Mouse (Mus musculus): ENCODE measurements around the gene Sult2b1. TPM values are rescaled to one million over a fixed set of nuclear protein-coding genes. Genes with fewer than 3 reads are reported as not detected.

Gene Sult2b1
- not detected in 2 replicates for total RNA-seq (2015)
- total RNA-seq (2017): not detected in 2 replicates

DNA sequence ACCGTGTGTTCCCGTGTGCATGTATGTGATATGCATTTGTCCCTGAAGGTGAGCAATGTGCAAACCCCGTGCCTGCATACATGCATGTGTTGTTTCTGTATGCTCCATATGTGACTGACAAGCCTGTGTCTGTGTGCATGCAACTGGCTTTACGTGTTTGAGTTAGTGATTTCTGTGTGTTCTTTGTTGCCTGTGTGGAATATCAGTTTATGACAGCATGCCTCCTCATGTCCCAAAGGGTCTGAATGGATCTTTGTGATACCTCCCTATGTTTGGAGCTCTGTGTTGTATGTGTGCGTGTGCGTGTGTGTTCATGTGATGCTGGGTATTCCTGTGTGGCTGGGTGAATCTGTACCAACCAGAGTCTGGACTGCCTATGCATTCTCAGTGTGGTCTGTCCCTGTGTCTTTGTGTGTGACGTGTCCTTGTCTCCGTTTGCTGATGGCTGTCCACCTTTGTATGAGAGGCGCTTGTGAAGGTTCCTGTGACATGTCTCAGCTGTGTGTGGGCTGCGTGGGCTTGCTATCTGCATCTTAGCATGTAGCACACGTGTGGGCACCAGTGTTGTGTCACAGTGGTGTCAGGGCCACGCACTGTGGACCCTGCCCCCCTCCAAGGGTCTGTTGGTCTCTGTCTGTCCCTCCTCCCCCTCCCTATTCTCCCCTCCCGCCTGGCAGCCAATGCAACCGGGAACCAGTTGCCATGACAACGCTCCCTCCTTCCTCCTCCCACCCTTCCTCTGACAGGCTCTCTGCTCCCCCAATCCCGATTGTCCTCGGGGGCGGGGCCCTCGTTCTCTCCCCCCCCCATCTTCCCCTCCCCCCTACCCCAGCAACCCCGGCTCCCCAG is at the start of gene Sult2b1:
Sult2b1 (minus strand) TSS at position 146 of the 849 bp plus-strand sequence.
- no peak for ATAC-seq (ENCODE audit: poor library complexity, severe bottlenecking)

GRCm38 (mm10) chr7:45833924-45834323 is 49.5 kb upstream of the Sult2b1 start:
- ATAC-seq (ENCODE audit: poor library complexity, severe bottlenecking): no peak

GRCm38 (mm10) chr7:45833148-45833790 is 48.8 kb upstream of the Sult2b1 start:
- no peak for ATAC-seq (ENCODE audit: poor library complexity, severe bottlenecking)

DNA sequence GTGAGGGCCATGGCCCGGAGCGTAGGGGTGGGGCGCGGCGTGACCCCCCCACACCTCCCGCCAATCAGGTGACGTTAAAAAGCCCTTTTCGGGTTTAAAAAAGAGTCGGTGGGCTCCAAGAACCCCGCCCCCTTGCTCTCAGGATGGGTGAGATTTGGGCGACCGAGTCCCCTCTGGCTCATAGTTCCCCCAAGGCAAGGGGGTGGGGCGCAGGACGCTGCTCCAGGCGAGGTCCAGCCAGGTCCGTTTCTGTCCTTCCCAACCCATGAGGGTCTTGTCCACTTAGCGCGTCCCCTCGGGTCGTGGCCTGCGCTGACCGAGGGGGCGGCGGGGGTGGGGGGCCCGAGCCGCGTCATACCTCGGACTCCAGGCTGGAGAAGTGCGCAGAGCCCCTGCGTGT is 48.0 kb upstream of the Sult2b1 start:
- no peak for ATAC-seq (ENCODE audit: poor library complexity, severe bottlenecking)

- ATAC-seq (ENCODE audit: poor library complexity, severe bottlenecking): no peak
These were observed 46.7 kb upstream of the Sult2b1 start for GRCm38 (mm10) chr7:45831128-45831525.

DNA sequence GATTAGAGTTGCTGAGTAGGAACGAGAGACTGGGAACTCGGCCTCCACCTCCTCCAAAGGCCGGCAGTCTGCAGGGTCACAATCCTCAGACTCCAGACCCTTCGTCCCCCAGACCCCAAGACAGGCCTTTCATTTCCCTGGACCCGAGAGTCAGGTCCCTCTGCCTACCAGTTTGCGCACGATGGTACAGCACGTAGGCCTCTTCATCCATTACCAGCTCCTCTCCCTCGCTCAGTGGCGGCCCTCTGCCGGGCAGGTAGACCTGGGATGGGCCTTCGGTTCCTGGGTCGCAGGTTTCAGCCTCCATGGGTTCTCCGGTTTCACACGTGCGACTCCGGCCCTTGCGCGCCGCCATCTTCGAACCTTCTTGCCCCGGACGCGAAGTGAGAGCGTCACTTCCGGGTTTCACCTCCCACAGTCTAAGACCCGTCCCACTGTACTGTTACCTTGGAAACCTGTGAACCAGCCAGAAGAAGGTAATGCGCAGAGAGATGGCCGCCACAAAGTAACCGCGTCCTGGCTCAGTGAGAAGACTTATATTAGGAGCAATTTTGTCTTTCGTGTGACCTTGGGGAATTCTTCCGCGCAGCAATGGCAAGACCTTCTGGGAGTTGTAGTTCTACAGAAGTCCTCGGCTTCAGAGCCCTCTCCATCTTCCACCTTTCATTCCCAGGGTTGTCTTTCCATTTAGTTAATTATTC is 46.1 kb upstream of the Sult2b1 start, which contains the start of gene Grwd1:
Grwd1 (minus strand) TSS at position 518 of the 701 bp plus-strand sequence.
- ATAC-seq (ENCODE audit: poor library complexity, severe bottlenecking): peak; percentile 98

GRCm38 (mm10) chr7:45826631-45827030 is 42.2 kb upstream of the Sult2b1 start:
- ATAC-seq (ENCODE audit: poor library complexity, severe bottlenecking): no peak

GRCm38 (mm10) chr7:45824598-45824997 is 40.1 kb upstream of the Sult2b1 start, which contains the start of gene Kcnj14:
Gene Kcnj14 (minus strand): TSS chr7:45824782.
- no peak for ATAC-seq (ENCODE audit: poor library complexity, severe bottlenecking)

- no peak for ATAC-seq (ENCODE audit: poor library complexity, severe bottlenecking)
These were observed 36.4 kb upstream of the Sult2b1 start for GRCm38 (mm10) chr7:45820913-45821312.

- no peak for ATAC-seq (ENCODE audit: poor library complexity, severe bottlenecking)
These were observed 35.4 kb upstream of the Sult2b1 start for GRCm38 (mm10) chr7:45819843-45820242.

GRCm38 (mm10) chr7:45815984-45816351 is 31.5 kb upstream of the Sult2b1 start:
- no peak for ATAC-seq (ENCODE audit: poor library complexity, severe bottlenecking)

DNA sequence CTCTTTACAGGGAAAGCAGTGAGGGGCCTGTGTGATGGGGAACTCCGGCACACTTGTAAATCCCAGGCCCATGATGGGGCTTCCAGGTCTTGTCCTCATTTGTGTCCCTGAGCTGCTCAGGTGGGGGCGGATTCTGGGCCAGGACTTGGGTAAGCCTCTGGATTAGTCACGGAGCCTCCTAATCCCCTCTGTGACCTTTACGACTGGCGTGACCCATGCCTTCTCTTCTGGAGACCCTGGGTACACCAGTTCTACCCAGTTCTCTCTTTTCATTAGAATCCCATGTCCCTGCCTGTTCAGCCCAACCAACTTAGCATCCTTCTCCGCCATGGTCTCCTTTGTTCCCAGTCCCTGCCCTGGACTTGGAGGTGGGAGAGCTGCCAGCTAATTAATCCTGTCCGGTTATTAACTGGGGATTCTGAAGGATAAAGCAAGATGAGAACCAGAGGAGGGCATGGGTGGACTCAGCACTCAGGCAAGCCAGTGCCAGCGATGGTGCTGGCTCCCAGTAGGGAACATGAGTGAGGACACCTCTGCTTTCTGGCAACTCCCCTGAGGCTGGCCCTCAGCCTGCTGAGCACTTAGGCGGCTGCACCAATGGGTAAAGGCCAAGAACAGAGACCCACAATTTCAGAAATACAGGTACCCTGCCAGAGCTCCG is 31.0 kb upstream of the Sult2b1 start:
- no peak for ATAC-seq (ENCODE audit: poor library complexity, severe bottlenecking)

DNA sequence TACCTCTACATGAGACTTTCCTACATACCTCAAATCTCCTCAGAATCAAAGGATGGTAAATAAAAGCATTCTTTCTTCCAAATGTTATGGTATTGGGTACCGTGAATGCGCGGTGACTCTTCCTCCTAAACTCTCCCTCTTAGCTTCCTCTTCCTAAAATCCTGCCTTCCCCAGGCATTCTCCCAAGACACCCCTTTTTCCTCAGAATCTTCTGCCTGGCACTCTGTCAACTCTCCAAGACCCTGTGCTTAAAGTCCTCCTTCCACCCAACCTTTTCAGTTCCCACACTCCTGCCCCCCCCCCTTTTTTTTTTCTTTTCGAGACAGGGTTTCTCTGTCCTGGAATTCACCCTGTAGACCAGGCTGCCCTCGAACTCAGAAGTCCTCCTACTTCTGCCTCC is 30.4 kb upstream of the Sult2b1 start:
- ATAC-seq (ENCODE audit: poor library complexity, severe bottlenecking): no peak

DNA sequence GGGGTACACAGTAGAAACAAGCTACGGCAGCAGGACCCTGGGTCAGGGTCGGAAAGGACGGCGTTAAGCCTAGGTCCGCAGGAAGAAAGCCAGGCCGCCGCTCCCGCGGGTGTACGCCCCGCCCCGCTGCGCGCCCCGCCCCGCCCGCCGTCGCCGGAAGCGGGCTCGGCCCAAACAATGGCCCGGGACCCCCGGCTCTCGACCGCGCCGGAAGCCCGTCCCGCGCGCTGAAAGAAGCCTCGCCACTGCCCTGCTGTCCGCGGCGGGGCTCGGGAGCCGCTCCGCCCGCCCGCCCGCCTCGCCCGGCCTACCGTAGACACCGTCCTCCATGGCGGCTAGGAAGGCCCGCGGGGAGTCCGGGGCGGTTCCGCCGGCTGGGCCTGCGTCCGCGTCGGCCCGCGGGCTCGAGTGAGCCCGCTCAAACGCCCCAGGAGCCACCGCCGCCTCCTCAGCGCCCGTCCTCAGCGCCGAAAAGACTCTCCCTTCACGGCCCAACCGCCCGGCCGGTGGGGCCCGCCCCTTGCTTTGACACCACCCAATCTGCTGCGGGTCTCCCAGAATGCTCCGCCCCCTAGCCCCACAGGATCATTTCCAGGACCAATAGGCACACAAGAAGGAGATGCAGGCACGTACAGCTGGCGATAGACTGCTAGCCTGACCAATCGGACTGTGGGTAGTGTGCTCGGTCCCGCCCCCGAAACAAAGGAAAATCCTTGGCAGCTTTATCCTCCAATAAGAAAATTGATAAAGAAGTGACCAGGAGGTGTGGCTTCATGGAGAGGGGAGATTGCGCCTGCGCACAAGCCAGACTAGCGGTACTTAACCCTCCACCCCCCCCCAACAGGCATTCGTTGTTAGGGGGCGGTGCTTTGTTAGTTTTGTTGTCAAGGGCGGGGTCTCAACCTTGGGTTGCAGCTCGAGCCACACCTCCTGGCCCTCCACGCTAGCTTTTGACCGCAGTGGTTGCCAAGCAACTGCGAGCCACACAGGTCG is 29.6 kb upstream of the Sult2b1 start, which contains the start of gene Cyth2:
Cyth2 (minus strand) TSS at position 795 of the 993 bp plus-strand sequence.
- ATAC-seq (ENCODE audit: poor library complexity, severe bottlenecking): peak; percentile 95

- ATAC-seq (ENCODE audit: poor library complexity, severe bottlenecking): no peak
These were observed 28.5 kb upstream of the Sult2b1 start for GRCm38 (mm10) chr7:45812921-45813320.

DNA sequence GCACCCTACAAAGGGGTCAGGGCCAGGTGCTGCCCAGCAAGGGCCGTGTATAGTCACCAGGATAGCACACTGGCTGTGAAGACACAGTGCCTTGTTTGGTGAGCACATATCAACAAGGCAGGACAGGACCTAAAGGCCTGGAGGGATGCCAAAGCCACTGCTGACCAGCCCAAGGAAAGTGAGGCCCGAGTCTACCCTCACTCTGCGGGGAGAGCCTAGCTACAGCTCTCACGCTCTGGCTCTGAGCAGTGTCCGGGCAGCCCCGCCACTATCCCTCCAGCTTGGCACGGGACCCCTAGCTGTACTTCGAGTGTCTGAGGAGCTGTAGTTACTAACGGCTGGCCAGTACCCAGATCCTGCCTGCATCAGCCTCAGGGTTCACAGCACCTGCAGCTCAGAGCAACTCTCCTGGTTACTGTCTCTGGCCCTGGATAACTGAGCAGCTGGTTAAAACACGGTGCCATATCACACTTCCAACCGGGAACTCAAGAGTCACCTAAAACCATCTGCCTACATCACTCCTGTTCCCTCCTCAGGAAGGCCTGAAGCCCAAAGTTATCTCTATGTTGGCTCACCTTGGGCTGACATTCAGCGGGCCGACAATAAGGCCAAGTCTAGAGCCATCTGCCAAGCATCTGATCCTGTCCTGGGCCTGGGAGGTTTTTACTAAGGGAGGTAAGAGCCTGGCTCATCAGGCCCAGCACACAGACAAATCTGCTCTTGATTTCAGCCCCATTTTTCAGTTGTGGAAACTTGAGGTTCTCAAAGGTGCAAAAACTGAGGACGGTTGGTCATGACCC is 25.0 kb upstream of the Sult2b1 start:
- ATAC-seq (ENCODE audit: poor library complexity, severe bottlenecking): no peak

DNA sequence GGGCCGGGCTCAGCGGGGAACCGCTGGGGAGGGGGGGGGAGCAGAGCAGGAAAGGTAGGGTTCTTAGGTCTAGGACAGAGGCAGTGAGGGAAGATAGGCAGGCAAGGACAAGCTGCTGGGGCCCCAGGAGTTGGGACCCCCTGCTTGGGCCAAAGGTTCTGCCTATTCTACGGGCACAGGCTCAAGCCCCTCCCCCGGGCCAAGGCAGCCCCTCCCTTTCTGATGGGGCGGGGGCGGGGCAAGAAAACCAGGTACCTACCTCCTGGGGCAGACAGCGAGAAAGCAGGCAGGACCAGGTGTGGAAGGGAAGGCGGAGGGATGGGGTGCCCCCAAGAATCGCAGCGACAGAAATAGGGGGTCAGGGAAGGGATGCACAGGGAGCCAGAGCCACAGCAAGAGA is 24.0 kb upstream of the Sult2b1 start:
- no peak for ATAC-seq (ENCODE audit: poor library complexity, severe bottlenecking)

DNA sequence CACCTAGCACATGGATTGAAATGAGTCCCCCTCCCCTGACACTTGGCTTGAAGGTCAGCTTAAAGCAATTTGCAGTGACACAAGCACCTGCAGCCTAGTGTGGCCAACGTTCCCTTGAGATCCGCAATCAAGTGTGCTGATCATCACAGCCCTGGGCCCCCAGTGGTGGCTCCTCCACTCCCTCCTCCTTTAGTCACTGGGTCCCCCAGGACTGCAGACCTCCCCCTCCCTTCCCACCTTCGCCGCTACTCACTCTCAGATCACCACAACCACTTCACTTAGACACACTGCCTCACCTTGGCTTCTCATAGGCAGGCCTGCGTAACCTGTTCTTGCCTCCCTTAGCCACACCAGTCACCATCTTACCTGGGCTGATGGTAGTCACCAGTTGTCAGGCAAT is 21.5 kb upstream of the Sult2b1 start:
- no peak for ATAC-seq (ENCODE audit: poor library complexity, severe bottlenecking)

DNA sequence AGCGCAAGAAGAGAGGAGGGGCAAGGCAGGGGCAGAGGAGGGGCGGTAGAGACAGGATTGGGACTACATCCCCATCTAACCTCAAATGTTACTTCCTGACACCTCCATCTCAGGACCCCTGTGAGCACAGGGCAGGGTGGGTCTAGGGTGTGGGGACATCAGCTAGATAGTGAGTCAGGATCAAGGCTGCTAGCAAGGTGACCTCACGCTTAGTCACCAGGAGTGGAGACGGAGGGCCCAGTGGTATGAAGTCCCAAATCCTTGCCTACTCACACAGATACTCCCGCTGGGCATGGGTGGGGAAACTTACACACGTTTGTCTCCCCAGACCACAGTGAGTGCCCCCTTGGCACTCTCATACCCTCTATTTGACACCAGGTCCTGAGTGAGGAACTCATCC is 18.1 kb upstream of the Sult2b1 start:
- ATAC-seq (ENCODE audit: poor library complexity, severe bottlenecking): no peak

Measured in megakaryocyte, adult 5-6 weeks (primary cell).